Mouse (Mus musculus): ENCODE results near the gene Atg2a. TPM values are rescaled to one million over a fixed set of nuclear protein-coding genes. Genes with fewer than 3 reads are reported as not detected.

The Atg2a gene
- polyA plus RNA-seq, 1 experiment from 2014 or later, result 7.0 TPM

DNA sequence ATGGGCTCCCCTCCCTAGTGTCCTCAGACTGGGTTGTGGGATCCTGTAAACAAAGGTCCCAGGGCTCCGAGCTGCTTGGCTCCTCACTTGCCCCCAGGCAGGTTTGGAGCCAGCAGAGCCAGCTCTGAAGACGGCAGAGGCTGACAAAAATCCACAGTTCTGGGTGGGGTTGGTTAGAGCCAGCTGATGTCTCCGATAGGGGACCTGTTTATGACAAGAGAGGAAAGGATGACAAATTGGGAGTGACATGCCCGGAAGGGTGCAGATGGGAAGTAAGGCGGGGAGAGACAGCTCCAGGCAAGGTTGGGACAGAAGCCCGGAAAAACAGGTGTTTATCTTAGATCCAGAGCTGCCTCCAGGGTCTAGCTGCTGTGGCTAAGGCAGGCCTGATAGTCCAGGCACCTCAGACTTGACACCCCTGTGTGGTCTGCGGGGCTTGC lies 59.0 kb downstream of the Atg2a start:
- no peaks in the 10 kb centered on the region for H3K4me1 ChIP-seq (replicated peaks; ENCODE audit: insufficient read depth, low read length)
- no peaks in the 10 kb centered on the region for H3K27me3 ChIP-seq (ENCODE audit: insufficient read depth, low read length)
- ATAC-seq (replicated peaks; ENCODE audit: low FRiP score, low read depth), result no peak
- peak overlapping the region; percentile 73 for H3K27ac ChIP-seq
- H3K9me3 ChIP-seq (replicated peaks; ENCODE audit: low read length), result no peaks in the 10 kb centered on the region
- WGBS, result 67% methylated on average over 7 of the region's 7 CpGs
- 0 out of 2 replicates have a peak overlapping the region, but pooled peaks have one; percentile 4 for H3K9ac ChIP-seq (ENCODE audit: low read depth, low read length)
- TF ChIP-seq CTCF (IDR thresholded peaks at IDR 0.05; ENCODE audit: low read depth), result no peak
- no peak for DNase-seq (ENCODE audit: low spot score)
- H3K4me2 ChIP-seq (ENCODE audit: low read length), result no peak overlapping the region
- peaks cover 31% of the 10 kb centered on the region for H3K36me3 ChIP-seq (ENCODE audit: insufficient read depth, low read length)
- H3K4me3 ChIP-seq (replicated peaks; ENCODE audit: low read depth, low read length), result no peak overlapping the region

DNA sequence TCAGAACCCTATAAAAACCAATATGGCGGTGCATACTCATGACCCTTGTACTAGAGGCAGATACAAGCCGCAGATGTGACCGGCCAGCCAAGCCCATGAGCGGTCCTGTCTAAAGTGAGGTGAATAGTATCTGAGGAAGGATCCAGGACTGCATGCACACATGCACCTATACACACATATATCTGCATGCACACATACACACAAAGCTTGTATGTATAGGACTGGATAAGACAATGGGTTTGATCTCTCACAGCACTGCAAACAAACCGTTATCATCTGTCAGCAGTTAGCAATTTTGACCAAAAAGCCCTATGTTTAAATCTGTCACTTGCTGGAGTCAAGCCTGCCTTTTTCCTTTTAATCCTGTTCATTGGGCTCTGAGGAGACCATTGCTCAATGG lies 60.6 kb downstream of the Atg2a start:
- ATAC-seq (replicated peaks; ENCODE audit: low FRiP score, low read depth) (no peak), DNase-seq (ENCODE audit: low spot score) (no peak)
- no peak for TF ChIP-seq CTCF (IDR thresholded peaks at IDR 0.05; ENCODE audit: low read depth)
- WGBS, result 94% methylated on average over 5 of the region's 5 CpGs
- Histone ChIP-seq H3K27ac (0 out of 2 replicates have a peak overlapping the region, but pooled peaks have one; percentile 8), H3K36me3 (ENCODE audit: insufficient read depth, low read length) (peaks cover 26% of the 10 kb centered on the region), H3K4me3 (replicated peaks; ENCODE audit: low read depth, low read length) (no peak overlapping the region), H3K9ac (ENCODE audit: low read depth, low read length) (no peak overlapping the region), H3K9me3 (replicated peaks; ENCODE audit: low read length) (no peaks in the 10 kb centered on the region), H3K4me2 (ENCODE audit: low read length) (no peak overlapping the region), H3K27me3 (ENCODE audit: insufficient read depth, low read length) (no peaks in the 10 kb centered on the region), H3K4me1 (replicated peaks; ENCODE audit: insufficient read depth, low read length) (peaks cover 4% of the 10 kb centered on the region; the same call in 1 of the 2 replicates)

DNA sequence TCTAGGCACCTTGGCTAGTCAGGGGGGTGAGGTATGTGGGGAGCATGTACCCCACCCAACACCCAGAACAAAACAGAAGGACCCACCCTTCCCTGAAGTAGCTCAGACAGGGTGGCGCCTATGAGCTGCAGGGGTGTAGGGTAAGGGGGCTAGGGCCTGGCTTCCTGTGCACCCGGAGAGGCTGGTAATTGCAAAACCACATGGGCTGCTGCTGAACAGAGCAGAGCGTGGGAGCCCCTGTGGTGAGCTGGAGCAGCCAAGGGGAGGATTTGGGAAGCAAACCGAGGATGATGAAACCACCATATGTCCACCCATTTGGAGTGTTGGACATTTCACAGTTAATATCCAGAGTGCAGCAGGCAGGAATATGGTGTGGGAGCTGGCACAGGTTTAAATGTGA lies 61.1 kb downstream of the Atg2a start:
- ATAC-seq (replicated peaks; ENCODE audit: low FRiP score, low read depth), result no peak
- Histone ChIP-seq H3K9ac (ENCODE audit: low read depth, low read length) (no peak overlapping the region), H3K4me1 (replicated peaks; ENCODE audit: insufficient read depth, low read length) (peaks cover 8% of the 10 kb centered on the region; the same call in 1 of the 2 replicates), H3K9me3 (replicated peaks; ENCODE audit: low read length) (no peaks in the 10 kb centered on the region), H3K27ac (0 out of 2 replicates have a peak overlapping the region, but pooled peaks have one; percentile 8), H3K36me3 (ENCODE audit: insufficient read depth, low read length) (peaks cover 22% of the 10 kb centered on the region), H3K27me3 (ENCODE audit: insufficient read depth, low read length) (no peaks in the 10 kb centered on the region), H3K4me2 (ENCODE audit: low read length) (no peak overlapping the region), H3K4me3 (replicated peaks; ENCODE audit: low read depth, low read length) (no peak overlapping the region)
- whole genome bisulfite sequencing, result 30% methylated on average over 4 of the region's 4 CpGs
- no peak for TF ChIP-seq CTCF (IDR thresholded peaks at IDR 0.05; ENCODE audit: low read depth)
- DNase-seq (ENCODE audit: low spot score), result no peak

DNA sequence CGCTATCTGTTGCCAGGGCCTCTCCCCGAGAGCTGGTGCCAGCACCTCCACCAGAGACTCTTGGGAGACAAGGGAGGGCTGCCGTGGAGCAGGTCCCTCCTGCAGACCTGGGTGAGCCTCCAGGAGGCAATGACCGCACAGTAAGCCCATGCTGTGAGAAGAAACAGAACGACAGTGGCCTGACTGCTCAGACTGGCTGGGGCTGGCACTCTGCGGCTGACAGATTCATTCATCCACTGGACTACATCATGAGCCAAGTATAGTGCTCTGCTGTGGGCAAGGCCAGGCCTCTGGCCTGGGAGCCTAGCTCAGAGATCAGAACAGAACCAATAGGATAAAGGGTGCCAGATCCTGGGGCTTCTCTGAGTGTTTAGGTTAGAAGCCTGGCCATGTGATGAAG lies 62.4 kb downstream of the Atg2a start:
- Histone ChIP-seq H3K9ac (ENCODE audit: low read depth, low read length) (no peak overlapping the region), H3K27me3 (ENCODE audit: insufficient read depth, low read length) (no peaks in the 10 kb centered on the region), H3K4me1 (replicated peaks; ENCODE audit: insufficient read depth, low read length) (peaks cover 15% of the 10 kb centered on the region; the same call in 1 of the 2 replicates), H3K9me3 (replicated peaks; ENCODE audit: low read length) (no peaks in the 10 kb centered on the region), H3K27ac (no peak overlapping the region), H3K4me3 (replicated peaks; ENCODE audit: low read depth, low read length) (no peak overlapping the region), H3K4me2 (ENCODE audit: low read length) (no peak overlapping the region), H3K36me3 (ENCODE audit: insufficient read depth, low read length) (peaks cover 8% of the 10 kb centered on the region; the same call in 1 of the 2 replicates)
- no peak for DNase-seq (ENCODE audit: low spot score)
- no peak for ATAC-seq (replicated peaks; ENCODE audit: low FRiP score, low read depth)
- 78% methylated on average over 6 of the region's 6 CpGs for WGBS
- TF ChIP-seq CTCF (IDR thresholded peaks at IDR 0.05; ENCODE audit: low read depth), result no peak

DNA sequence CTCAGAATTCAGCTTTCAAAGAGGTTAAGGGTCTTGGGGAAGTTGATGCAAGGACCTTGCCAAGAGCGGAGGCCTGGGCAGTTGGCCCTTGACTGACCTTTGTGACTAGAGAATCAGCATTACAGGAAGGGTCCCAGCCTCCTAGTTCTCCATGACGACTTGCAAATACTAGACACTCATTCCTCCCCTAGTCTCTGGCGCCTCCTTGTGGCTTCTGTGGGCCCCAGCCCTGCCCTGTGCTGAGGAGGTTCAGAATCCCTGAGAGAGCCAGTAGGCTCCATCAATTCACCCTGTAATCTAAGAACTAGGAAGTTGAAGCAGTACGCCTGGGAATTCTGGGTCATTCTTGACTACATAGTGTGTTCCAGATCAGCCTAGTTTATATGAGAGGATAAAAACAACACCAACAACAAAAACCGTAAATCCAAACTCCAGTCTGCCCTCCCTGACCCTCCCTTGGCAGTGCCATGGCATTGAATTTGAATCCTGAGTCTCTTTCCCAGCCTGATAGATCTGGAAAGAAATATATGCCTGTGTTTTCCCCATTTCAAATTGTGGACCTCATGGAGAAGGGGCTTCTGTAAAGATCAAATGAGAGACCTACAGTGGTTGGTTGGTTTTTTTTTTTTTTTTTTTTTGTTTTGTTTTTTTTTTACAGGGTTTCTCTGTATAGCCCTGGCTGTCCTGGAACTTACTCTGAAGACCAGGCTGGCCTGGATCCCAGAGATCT lies 63.5 kb downstream of the Atg2a start:
- H3K4me2 ChIP-seq (ENCODE audit: low read length), result no peak overlapping the region
- no peak overlapping the region for H3K4me3 ChIP-seq (replicated peaks; ENCODE audit: low read depth, low read length)
- ATAC-seq (replicated peaks; ENCODE audit: low FRiP score, low read depth) (peak; percentile 63; the same call in 1 of the 2 replicates), DNase-seq (ENCODE audit: low spot score) (peak; percentile 96)
- H3K9me3 ChIP-seq (replicated peaks; ENCODE audit: low read length), result no peaks in the 10 kb centered on the region
- WGBS, result 17% methylated on average over 5 of the region's 5 CpGs
- no peak overlapping the region for H3K9ac ChIP-seq (ENCODE audit: low read depth, low read length)
- peaks cover 15% of the 10 kb centered on the region; the same call in 1 of the 2 replicates for H3K4me1 ChIP-seq (replicated peaks; ENCODE audit: insufficient read depth, low read length)
- peak; percentile 100 for TF ChIP-seq CTCF (IDR thresholded peaks at IDR 0.05; ENCODE audit: low read depth)
- peaks cover 4% of the 10 kb centered on the region; the same call in 1 of the 2 replicates for H3K36me3 ChIP-seq (ENCODE audit: insufficient read depth, low read length)
- no peaks in the 10 kb centered on the region for H3K27me3 ChIP-seq (ENCODE audit: insufficient read depth, low read length)
- H3K27ac ChIP-seq, result no peak overlapping the region

DNA sequence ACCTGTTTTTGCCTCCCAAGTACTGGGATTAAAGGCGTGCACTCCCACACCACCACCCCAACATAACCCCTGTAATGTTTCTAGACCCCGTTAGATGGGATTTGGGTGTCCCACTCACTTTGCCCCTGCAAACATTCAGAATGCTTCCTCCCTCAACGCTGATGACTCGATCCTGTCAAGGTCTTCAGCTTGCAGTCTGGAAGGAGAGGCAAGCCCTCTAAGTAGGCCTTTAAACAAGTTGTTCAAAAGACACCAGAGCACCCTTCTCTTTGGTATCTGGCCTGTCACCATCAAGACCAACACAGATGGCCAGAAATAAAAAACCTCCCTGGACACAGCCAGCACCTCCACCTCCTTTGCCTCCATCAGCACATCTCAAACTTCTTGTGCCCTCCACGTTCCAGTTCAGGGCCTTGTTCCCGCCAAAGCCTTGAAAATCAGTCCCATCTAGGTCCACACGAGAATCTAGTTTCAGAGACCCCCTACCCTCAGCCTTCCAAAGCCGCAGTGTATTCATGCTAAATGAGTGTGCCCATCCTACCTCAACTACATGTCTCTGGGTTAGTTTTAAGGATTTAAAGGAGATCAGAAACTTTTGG lies 64.1 kb downstream of the Atg2a start:
- H3K4me2 ChIP-seq (ENCODE audit: low read length), result peak overlapping the region; percentile 71
- no peaks in the 10 kb centered on the region for H3K9me3 ChIP-seq (replicated peaks; ENCODE audit: low read length)
- peak overlapping the region; percentile 71 for H3K9ac ChIP-seq (ENCODE audit: low read depth, low read length)
- H3K27ac ChIP-seq, result no peak overlapping the region; the same call in 1 of the 2 replicates
- no peaks in the 10 kb centered on the region for H3K27me3 ChIP-seq (ENCODE audit: insufficient read depth, low read length)
- peak overlapping the region; percentile 65 for H3K4me3 ChIP-seq (replicated peaks; ENCODE audit: low read depth, low read length)
- peaks cover 15% of the 10 kb centered on the region; the same call in 1 of the 2 replicates for H3K4me1 ChIP-seq (replicated peaks; ENCODE audit: insufficient read depth, low read length)
- TF ChIP-seq CTCF (IDR thresholded peaks at IDR 0.05; ENCODE audit: low read depth), result no peak
- no peak for DNase-seq (ENCODE audit: low spot score)
- WGBS, result 57% methylated on average over 8 of the region's 8 CpGs
- peaks cover 11% of the 10 kb centered on the region; the same call in 1 of the 2 replicates for H3K36me3 ChIP-seq (ENCODE audit: insufficient read depth, low read length)
- ATAC-seq (replicated peaks; ENCODE audit: low FRiP score, low read depth), result no peak

Measured in kidney, postnatal 0 days (tissue).